Mouse (Mus musculus): ENCODE measurements around the gene Nfyb.

GRCm38 (mm10) chr10:82798312-82798933 lies 34.5 kb upstream of the Nfyb start:
- TF ChIP-seq POLR2A (IDR thresholded peaks at IDR 0.05; ENCODE audit: borderline replicate concordance, control insufficient read depth, low read depth, low read length) (no peak), CTCF (IDR thresholded peaks at IDR 0.05; ENCODE audit: control insufficient read depth, insufficient read depth, low read length) (no peak)

Measured in bone marrow, adult 2 months (tissue).